Mouse (Mus musculus) limb, embryonic 11.5 days (tissue): ENCODE results near the gene Rpl6. TPM values are rescaled to one million over a fixed set of nuclear protein-coding genes. Genes with fewer than 3 reads are reported as not detected.

Experiments used
- ATAC-seq: fragments of 200-750 bp; cut with Nextera tagmentation; 2 replicates; pipeline ENCODE4 v1.8.0; 2017; ENCODE audit warnings: low read depth; ENCODE audit not compliant: insufficient number of reproducible peaks, low FRiP score, low TSS enrichment
- DNase-seq: peaks from one replicate; pipeline ENCODE4 v3.0.0-alpha.2; 2015; ENCODE audit warnings: low spot score
- H3K27ac ChIP-seq: fragments of 300-500 bp; sonication (generic); replicated peaks from 2 replicates; pipeline ENCODE4 v1.5.1; 2014; ENCODE audit warnings: low read depth, mild to moderate bottlenecking, low read length
- H3K27me3 ChIP-seq: fragments of 300-500 bp; sonication (generic); 2 replicates; pipeline ENCODE4 v1.6.1; 2014; ENCODE audit warnings: mild to moderate bottlenecking, low read length, mixed read lengths; ENCODE audit not compliant: control insufficient read depth, insufficient read depth
- H3K36me3 ChIP-seq: fragments of 300-500 bp; sonication (generic); 2 replicates; pipeline ENCODE4 v1.6.1; 2014; ENCODE audit warnings: mild to moderate bottlenecking, low read length, moderate library complexity, mixed read lengths; ENCODE audit not compliant: control insufficient read depth, insufficient read depth
- H3K4me1 ChIP-seq: fragments of 300-500 bp; sonication (generic); 2 replicates; pipeline ENCODE4 v1.6.1; 2014; ENCODE audit warnings: low read length, mixed read lengths; ENCODE audit not compliant: control insufficient read depth, insufficient read depth
- H3K4me2 ChIP-seq: fragments of 300-500 bp; sonication (generic); 2 replicates; pipeline ENCODE4 v1.6.1; 2014; ENCODE audit warnings: low read depth, mild to moderate bottlenecking, moderate library complexity; ENCODE audit not compliant: severe bottlenecking
- H3K4me3 ChIP-seq: fragments of 300-500 bp; sonication (generic); 2 replicates; pipeline ENCODE4 v1.5.1; 2014; ENCODE audit warnings: low read depth, low read length
- H3K9ac ChIP-seq: fragments of 300-500 bp; sonication (generic); 2 replicates; pipeline ENCODE4 v1.6.1; 2014; ENCODE audit warnings: mild to moderate bottlenecking, low read length
- H3K9me3 ChIP-seq: fragments of 300-500 bp; sonication (generic); 2 replicates; pipeline ENCODE4 v1.6.1; 2016; ENCODE audit warnings: low read length; ENCODE audit not compliant: control insufficient read depth
- WGBS: fragments of 180-500 bp; shearing (Covaris S2); extraction: QIAGEN DNeasy Blood & Tissue Kit; methylation state at CpG from one replicate; pipeline ENCODE4 v1.1.7; 2014; 5-methylcytosine and 5-hydroxymethylcytosine counted together
- polyA plus RNA-seq: library from polyadenylated mRNA; unstranded; fragments of >200 nt; fragmentation: Nextera tagmentation; extraction: Ambion mirVana; gene quantifications from 2 replicates; pipeline ENCODE4 v1.2.1, GENCODE M21; 2014

Gene Rpl6
- 801 and 821 TPM in 2 replicates for polyA plus RNA-seq

GRCm38 (mm10) chr5:121204132-121205089 lies at the start of gene Rpl6:
Gene Rpl6, plus strand, starts transcription at chr5:121204481.
- WGBS: 3% methylated on average over 52 of the region's 52 CpGs
- DNase-seq (peak; percentile 83), ATAC-seq (peak; percentile 85)
- Histone ChIP-seq H3K36me3 (peaks cover 23% of the 10 kb centered on the region), H3K9me3 (no peaks in the 10 kb centered on the region), H3K27ac (peak within 1 kb of the TSS; percentile 65; the same call in 1 of the 2 replicates), H3K4me1 (peaks cover 5% of the 10 kb centered on the region; the same call in 1 of the 2 replicates), H3K4me2 (peak within 1 kb of the TSS; percentile 50), H3K27me3 (no peaks in the 10 kb centered on the region), H3K4me3 (peak within 1 kb of the TSS; percentile 91), H3K9ac (peak within 1 kb of the TSS; percentile 99)

DNA sequence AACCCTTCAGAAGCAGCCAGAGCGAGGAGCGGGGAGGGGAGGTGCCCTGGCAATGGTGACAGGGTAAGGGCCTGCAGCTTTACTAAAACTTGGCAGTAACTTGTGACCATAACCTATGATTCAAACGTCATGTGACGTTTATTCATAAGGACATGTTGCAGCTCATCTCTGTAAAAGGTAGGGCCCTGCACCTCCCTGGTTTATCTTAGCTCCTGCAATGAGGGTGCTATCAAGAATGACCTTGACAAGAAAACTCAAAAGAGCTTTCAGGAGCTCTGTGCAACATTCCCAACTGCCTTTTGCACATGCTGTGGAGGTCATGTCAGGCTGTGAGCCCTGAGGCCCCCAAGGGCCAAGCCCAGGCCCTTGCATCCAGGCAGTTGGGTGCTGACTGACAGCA lies 48.2 kb upstream of the Rpl6 start:
- whole genome bisulfite sequencing: 95% methylated on average over 4 of the region's 4 CpGs
- H3K27me3 ChIP-seq: no peaks in the 10 kb centered on the region
- peaks cover 18% of the 10 kb centered on the region; the same call in 1 of the 2 replicates for H3K36me3 ChIP-seq
- H3K4me2 ChIP-seq: no peak overlapping the region
- no peak overlapping the region for H3K9ac ChIP-seq
- no peak overlapping the region for H3K4me3 ChIP-seq
- DNase-seq (no peak), ATAC-seq (no peak)
- no peak overlapping the region for H3K27ac ChIP-seq
- H3K4me1 ChIP-seq: no peaks in the 10 kb centered on the region
- H3K9me3 ChIP-seq: no peaks in the 10 kb centered on the region

DNA sequence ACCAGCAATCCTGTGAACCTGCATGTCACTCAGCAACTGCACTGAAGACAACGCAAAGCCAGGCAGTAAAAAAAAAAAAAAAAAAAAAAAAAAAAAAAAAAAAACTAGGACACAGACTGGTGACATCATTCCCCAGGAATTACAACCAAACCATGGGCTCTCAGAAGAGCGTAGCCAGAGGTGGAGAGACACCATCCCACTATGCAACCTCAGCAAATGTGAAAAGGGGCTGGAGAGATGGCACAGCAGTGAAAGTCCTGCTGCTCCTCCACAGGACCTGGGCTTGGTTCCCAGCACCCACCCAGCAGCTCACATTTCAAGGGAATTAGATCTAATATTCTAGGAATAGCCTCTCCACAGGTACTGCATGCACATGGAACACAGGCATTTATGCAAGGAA lies 47.3 kb upstream of the Rpl6 start:
- no peak overlapping the region for H3K4me3 ChIP-seq
- H3K4me2 ChIP-seq: no peak overlapping the region
- H3K4me1 ChIP-seq: no peaks in the 10 kb centered on the region
- ATAC-seq (no peak), DNase-seq (no peak)
- no peak overlapping the region for H3K9ac ChIP-seq
- peaks cover 18% of the 10 kb centered on the region; the same call in 1 of the 2 replicates for H3K36me3 ChIP-seq
- WGBS: 81% methylated on average over 2 of the region's 2 CpGs
- H3K27me3 ChIP-seq: no peaks in the 10 kb centered on the region
- H3K27ac ChIP-seq: no peak overlapping the region
- no peaks in the 10 kb centered on the region for H3K9me3 ChIP-seq

- ATAC-seq: no peak
- no peaks in the 10 kb centered on the region for H3K27me3 ChIP-seq
- DNase-seq: no peak
- WGBS: 94% methylated on average over 5 of the region's 5 CpGs
- H3K36me3 ChIP-seq: peaks cover 23% of the 10 kb centered on the region; the same call in 1 of the 2 replicates
- H3K4me1 ChIP-seq: no peaks in the 10 kb centered on the region
- H3K9me3 ChIP-seq: no peaks in the 10 kb centered on the region
- H3K9ac ChIP-seq: no peak overlapping the region
- H3K4me3 ChIP-seq: no peak overlapping the region
- H3K27ac ChIP-seq: no peak overlapping the region
- no peak overlapping the region for H3K4me2 ChIP-seq
Observed at GRCm38 (mm10) chr5:121157489-121157888, 46.8 kb upstream of the Rpl6 start.

- no peak overlapping the region for H3K4me2 ChIP-seq
- peaks cover 30% of the 10 kb centered on the region for H3K36me3 ChIP-seq
- H3K27me3 ChIP-seq: no peaks in the 10 kb centered on the region
- no peak overlapping the region for H3K27ac ChIP-seq
- no peak overlapping the region for H3K9ac ChIP-seq
- no peaks in the 10 kb centered on the region for H3K9me3 ChIP-seq
- WGBS: 89% methylated on average over 7 of the region's 7 CpGs
- no peaks in the 10 kb centered on the region for H3K4me1 ChIP-seq
- DNase-seq (no peak), ATAC-seq (no peak)
- H3K4me3 ChIP-seq: no peak overlapping the region
Observed at GRCm38 (mm10) chr5:121158966-121159365, 45.3 kb upstream of the Rpl6 start.

- Histone ChIP-seq H3K4me2 (no peak overlapping the region), H3K9ac (no peak overlapping the region), H3K27me3 (no peaks in the 10 kb centered on the region), H3K4me1 (no peaks in the 10 kb centered on the region), H3K9me3 (no peaks in the 10 kb centered on the region), H3K36me3 (peaks cover 39% of the 10 kb centered on the region), H3K27ac (no peak overlapping the region), H3K4me3 (no peak overlapping the region)
- 86% methylated on average over 5 of the region's 5 CpGs for WGBS
- no peak for ATAC-seq
- no peak for DNase-seq
Observed at GRCm38 (mm10) chr5:121162285-121162684, 42.0 kb upstream of the Rpl6 start.

DNA sequence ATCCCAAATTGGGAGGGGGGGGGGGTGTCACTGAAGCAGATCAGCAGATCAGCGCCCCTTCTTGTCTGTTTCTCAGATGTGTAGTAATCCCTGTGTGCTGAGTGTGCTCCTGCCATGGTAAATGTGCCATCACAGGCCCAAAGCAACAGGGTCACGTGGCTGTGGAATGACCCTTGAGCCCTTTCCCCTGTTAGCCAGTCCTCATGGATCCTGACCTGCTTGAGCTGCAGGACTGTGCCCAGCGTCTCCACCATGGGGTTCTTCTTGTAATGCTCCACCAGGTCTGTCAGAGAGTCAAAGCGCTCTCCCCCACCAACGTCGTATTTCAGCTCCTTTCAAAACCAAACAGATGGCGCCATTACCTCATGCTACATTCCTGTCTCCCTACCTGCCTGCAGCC lies 41.4 kb upstream of the Rpl6 start:
- H3K4me1 ChIP-seq: no peaks in the 10 kb centered on the region
- no peaks in the 10 kb centered on the region for H3K9me3 ChIP-seq
- ATAC-seq (no peak), DNase-seq (no peak)
- no peaks in the 10 kb centered on the region for H3K27me3 ChIP-seq
- H3K4me3 ChIP-seq: no peak overlapping the region
- no peak overlapping the region for H3K27ac ChIP-seq
- no peak overlapping the region for H3K9ac ChIP-seq
- peaks cover 36% of the 10 kb centered on the region for H3K36me3 ChIP-seq
- H3K4me2 ChIP-seq: no peak overlapping the region
- WGBS: 86% methylated on average over 7 of the region's 7 CpGs

DNA sequence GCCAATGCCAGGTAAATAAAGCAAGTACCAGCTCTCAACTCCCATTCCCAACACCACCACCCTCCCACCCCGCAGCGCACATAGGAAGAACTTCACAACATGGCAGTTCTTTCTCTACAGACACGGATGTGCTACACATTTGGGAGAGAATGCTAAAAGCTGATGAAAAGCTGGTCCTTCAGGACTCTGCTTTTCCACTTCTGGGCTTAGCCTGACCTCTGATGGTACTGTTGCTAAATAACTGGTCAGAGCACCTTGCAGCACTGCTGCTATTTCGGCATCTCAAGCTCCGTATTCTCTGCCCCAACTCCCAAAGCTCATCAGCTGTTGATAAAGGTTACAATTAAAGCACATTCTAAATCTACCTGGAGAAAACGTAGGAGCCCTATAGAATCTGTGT lies 37.4 kb upstream of the Rpl6 start:
- ATAC-seq (no peak), DNase-seq (no peak)
- H3K4me2 ChIP-seq: no peak overlapping the region
- H3K9ac ChIP-seq: no peak overlapping the region
- H3K9me3 ChIP-seq: no peaks in the 10 kb centered on the region
- no peaks in the 10 kb centered on the region for H3K4me1 ChIP-seq
- H3K27ac ChIP-seq: no peak overlapping the region
- no peak overlapping the region for H3K4me3 ChIP-seq
- H3K27me3 ChIP-seq: no peaks in the 10 kb centered on the region
- H3K36me3 ChIP-seq: peaks cover 35% of the 10 kb centered on the region
- 92% methylated on average over 6 of the region's 6 CpGs for WGBS
